Mouse (Mus musculus) megakaryocyte, embryonic 14.5 days (primary cell): Measurements from ENCODE around the gene Slc45a2. TPM values are rescaled to one million over a fixed set of nuclear protein-coding genes. Genes with fewer than 3 reads are reported as not detected.

Experiments
- H3K27me3 ChIP-seq: replicated peaks from 2 replicates; pipeline ENCODE3; 2012; ENCODE audit warnings: inconsistent platforms
- H3K36me3 ChIP-seq: replicated peaks from 2 replicates; pipeline ENCODE3; 2012; ENCODE audit warnings: low read length, inconsistent platforms, mixed read lengths
- H3K4me1 ChIP-seq: 2 replicates; pipeline ENCODE4 v1.6.1; 2012; ENCODE audit warnings: inconsistent platforms
- H3K4me3 ChIP-seq: replicated peaks from 2 replicates; pipeline ENCODE3; 2012; ENCODE audit warnings: moderate library complexity, mild to moderate bottlenecking, inconsistent platforms
- H3K9me3 ChIP-seq: 2 replicates; pipeline ENCODE4 v1.6.1; 2012; ENCODE audit warnings: inconsistent platforms
- FLI1 ChIP-seq: IDR thresholded peaks from 2 replicates; pipeline ENCODE4 v1.6.1; 2012; ENCODE audit warnings: low read length, inconsistent platforms, mixed read lengths
- GATA1 ChIP-seq: IDR thresholded peaks from 3 replicates; pipeline ENCODE4 v1.6.1; 2012; ENCODE audit warnings: mixed read lengths, low read length, inconsistent platforms, borderline replicate concordance
- polyA plus RNA-seq: library from polyadenylated mRNA; stranded (reverse); fragments of >175 nt; gene quantifications from 2 replicates; pipeline ENCODE4 v1.2.3, GENCODE M21; 2012; ENCODE audit warnings: low replicate concordance; ENCODE audit not compliant: insufficient read depth

Gene Slc45a2
- polyA plus RNA-seq, 1 experiment: not detected

DNA sequence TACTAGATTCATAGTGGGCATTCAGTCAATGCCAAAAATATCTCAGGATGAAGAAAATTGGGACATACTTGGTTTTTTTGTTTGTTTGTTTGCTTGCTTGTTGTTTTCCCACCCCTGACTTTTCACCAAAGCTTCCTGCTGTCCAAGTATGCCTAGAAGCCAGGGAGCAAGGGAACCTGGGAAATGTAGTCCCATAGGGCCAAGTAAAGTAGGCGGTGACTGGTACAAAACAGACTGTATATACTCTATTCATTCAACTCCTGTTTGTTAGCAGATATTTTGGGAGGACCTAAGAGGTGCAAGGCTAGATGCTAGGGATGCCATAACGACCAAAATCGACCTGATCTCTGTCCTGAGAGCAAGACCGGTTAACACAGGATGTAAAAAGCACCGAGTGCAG is 689 bp upstream of the Slc45a2 start:
- TF ChIP-seq FLI1 (no peak), GATA1 (no peak)
- Histone ChIP-seq H3K4me1 (peaks cover 23% of the 10 kb centered on the region), H3K4me3 (no peak overlapping the region), H3K9me3 (no peaks in the 10 kb centered on the region), H3K36me3 (peaks cover 7% of the 10 kb centered on the region), H3K27me3 (peaks cover 6% of the 10 kb centered on the region)

DNA sequence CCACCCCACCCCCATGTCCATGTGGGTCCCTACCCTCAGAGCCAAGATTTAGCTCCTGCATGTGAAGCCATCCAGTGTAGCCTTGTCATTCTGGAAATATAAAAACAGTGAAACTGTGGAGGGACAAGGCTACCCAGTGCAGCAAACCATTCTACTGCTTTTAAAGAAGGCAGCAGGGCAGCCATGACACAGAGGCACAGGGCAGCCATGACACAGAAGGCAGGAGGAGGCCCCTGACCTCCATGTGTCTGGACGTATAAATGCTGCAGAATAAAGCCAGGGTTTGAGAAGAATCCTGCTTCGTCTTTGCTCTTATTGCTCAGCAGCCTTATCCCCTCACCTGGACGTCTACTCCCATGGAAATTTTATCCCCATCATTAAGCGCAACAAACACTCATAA is 3.3 kb downstream of the Slc45a2 start:
- peaks cover 14% of the 10 kb centered on the region for H3K27me3 ChIP-seq
- no peaks in the 10 kb centered on the region for H3K9me3 ChIP-seq
- H3K4me3 ChIP-seq: no peak overlapping the region
- no peaks in the 10 kb centered on the region for H3K36me3 ChIP-seq
- peaks cover 3% of the 10 kb centered on the region; the same call in 1 of the 2 replicates for H3K4me1 ChIP-seq
- TF ChIP-seq GATA1: no peak
- TF ChIP-seq FLI1: no peak

DNA sequence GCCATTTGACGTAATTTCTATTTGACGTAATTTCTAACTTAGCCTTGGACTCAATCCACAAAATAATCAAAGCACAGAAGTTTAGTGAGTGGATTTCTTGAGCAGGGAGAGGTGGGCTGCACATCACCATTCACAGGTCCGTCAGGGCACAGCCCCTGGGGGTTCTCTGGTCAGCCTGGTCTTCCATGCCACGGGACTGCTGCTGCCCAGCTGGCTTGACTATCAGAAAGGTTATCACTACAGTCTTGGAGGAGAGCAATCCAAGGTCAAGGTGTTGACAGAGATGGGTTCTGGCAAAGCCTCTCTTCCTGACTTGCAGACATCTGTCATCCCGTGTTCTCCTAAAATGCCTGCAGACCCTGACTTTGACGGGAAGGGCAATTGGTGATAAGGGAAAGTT is 4.1 kb downstream of the Slc45a2 start:
- H3K27me3 ChIP-seq: peaks cover 14% of the 10 kb centered on the region
- H3K4me1 ChIP-seq: peaks cover 9% of the 10 kb centered on the region
- TF ChIP-seq GATA1 (no peak), FLI1 (no peak)
- H3K9me3 ChIP-seq: no peaks in the 10 kb centered on the region
- H3K4me3 ChIP-seq: no peak overlapping the region
- H3K36me3 ChIP-seq: no peaks in the 10 kb centered on the region

DNA sequence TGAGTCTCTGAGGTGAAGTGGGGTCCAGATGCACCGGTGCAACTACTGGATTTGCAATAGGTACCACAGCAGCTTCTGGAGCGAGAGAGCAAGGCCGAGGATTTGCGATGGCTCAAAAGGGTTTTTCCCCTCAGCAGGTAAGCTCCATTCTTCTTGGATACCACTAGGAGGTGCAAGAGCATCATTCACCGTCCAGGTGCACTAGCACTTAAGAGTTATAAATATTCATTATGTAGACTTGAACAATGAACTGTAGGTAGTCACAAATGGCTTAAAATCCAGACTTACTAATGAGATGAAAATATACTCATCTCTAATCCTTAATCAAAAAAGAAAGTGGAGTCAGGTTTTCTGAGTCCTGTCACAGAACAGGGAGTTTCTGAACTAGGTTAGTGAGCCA is 8.2 kb downstream of the Slc45a2 start:
- Histone ChIP-seq H3K36me3 (no peaks in the 10 kb centered on the region), H3K27me3 (peaks cover 20% of the 10 kb centered on the region), H3K4me3 (no peak overlapping the region), H3K9me3 (no peaks in the 10 kb centered on the region), H3K4me1 (peaks cover 7% of the 10 kb centered on the region)
- TF ChIP-seq FLI1 (no peak), GATA1 (no peak)

DNA sequence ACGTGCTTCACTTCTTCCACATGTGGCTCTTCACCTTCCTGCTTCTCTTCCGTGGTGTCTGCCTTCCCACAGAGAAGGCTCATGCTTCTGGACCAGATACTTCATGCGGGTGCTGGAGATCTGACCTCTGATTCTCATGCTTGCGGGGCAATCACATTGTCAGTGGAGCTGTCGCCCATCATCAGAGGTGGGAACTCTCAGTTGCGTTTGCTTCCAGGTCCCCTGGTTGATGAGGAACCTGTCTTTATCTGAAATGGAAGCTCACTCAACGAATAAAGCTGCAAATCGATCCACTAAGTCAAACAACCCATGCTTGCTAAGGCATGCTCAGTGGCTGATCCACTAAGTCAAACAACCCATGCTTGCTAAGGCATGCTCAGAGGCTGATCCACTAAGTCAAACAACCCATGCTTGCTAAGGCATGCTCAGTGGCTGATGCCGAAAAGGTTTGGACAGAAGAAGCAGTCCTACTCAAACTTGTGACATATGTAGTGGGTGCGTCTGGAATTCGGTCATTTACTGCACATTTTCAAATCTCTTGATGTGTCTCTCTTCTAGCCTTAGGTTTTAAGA is 10.5 kb downstream of the Slc45a2 start:
- no peak overlapping the region for H3K4me3 ChIP-seq
- H3K36me3 ChIP-seq: no peaks in the 10 kb centered on the region
- H3K9me3 ChIP-seq: no peaks in the 10 kb centered on the region
- H3K27me3 ChIP-seq: peaks cover 18% of the 10 kb centered on the region
- no peak for TF ChIP-seq GATA1
- no peak for TF ChIP-seq FLI1
- H3K4me1 ChIP-seq: peaks cover 7% of the 10 kb centered on the region

DNA sequence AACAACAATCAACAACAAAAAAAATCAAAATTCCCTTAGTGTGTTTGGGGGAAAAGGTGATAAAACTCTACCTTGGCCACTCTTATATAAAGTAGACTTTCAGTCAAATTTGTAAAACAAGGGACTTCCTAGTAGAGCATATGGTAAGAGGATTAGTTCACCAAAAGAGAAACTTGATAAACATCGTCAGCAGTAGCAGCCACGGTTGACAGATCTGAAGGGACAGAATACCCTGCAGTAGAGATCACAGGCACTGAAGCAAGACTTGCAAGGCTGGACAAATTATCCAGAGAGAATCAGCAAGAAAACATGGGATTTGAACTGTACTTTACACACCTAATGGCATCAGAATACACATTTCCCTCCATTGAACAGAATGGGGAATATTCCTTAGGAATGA is 14.4 kb downstream of the Slc45a2 start:
- peaks cover 5% of the 10 kb centered on the region; the same call in 1 of the 2 replicates for H3K4me1 ChIP-seq
- peaks cover 13% of the 10 kb centered on the region for H3K27me3 ChIP-seq
- H3K4me3 ChIP-seq: no peak overlapping the region
- H3K36me3 ChIP-seq: no peaks in the 10 kb centered on the region
- TF ChIP-seq GATA1 (no peak), FLI1 (no peak)
- H3K9me3 ChIP-seq: no peaks in the 10 kb centered on the region

DNA sequence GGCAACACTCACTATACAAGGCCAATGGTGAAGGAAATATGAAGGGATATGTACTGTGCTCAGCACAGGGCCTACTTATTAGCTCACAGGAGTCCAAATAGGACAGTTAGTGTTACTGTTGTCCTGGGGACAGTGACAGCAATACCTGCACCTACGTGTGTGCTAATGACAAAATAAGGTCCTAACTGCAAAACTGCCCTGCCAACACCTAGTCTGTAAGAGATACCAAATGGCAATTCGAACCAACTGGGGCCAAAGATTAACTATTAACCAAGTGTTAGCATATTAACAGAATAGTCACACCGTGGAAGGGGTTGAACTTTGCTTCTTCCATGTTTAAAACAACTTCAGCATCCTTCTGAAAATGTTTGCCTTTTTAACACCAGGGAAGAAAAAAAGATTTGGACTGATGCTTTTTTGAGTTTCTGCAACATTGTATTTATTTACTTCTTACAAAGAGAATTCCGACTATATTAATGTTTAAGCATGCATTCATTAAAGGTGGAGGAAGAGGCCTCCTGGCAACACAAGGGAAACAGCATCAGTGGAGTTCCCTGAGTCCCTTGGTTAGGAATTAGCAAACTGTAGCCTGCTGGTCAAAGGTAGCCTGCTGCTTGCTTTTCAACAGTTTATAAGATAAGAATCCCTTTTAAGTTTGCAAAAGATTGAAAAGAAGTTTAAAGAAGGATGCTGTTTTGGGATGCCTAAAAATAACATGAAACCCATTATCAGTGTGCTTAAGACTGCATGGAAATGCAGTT is 26.5 kb downstream of the Slc45a2 start:
- Histone ChIP-seq H3K4me3 (no peak overlapping the region), H3K9me3 (no peaks in the 10 kb centered on the region), H3K4me1 (no peaks in the 10 kb centered on the region), H3K36me3 (no peaks in the 10 kb centered on the region), H3K27me3 (peaks cover 26% of the 10 kb centered on the region)
- no peak for TF ChIP-seq GATA1
- TF ChIP-seq FLI1: no peak

DNA sequence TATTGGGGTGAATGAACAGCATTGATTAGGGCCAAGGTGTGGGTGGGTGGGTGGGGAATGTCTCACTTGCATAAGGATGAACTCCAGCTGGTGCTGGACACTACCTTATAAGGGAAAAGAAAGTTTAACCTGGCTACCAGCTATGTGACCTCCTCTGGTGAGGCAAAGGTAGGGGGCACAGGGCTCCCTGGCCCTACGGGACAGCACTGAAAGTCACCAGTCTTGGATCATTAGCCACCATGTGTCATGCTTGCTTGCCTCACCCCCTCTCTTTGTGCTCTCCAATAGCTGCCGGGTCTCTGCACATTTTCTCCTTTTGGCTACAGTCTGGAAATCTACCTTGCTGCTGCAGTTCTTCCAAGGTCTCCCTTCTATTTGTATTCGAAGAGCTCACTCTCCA is 29.7 kb downstream of the Slc45a2 start:
- no peaks in the 10 kb centered on the region for H3K9me3 ChIP-seq
- TF ChIP-seq FLI1 (no peak), GATA1 (no peak)

DNA sequence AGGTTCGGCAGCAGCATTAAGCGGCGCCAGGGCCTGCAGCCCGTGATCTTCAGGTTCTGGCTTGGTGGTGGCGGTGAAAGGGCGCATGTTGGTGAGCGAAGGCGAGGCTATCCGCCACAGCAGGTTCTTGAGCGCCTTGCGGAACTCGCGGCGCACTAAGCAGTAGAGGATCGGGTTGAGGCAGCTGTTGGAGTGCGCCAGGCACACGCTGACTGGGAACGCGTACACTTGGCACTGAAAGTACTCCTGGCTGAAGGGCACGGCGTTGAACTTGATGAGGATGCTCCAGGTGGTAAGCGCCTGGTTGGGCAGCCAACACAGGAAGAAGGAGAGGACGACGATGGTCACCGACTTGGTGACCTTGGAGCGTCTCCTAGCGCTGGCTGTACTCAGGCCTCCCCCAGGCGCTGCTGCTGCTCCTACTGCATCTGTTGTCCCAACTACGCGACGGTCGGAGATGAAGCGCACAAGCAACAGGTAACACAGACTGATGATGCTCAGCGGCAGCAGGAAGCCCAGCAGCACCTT is 35.5 kb downstream of the Slc45a2 start:
- Histone ChIP-seq H3K27me3 (peaks cover 62% of the 10 kb centered on the region), H3K4me1 (peaks cover 28% of the 10 kb centered on the region), H3K9me3 (no peaks in the 10 kb centered on the region), H3K4me3 (peak overlapping the region; percentile 88), H3K36me3 (no peaks in the 10 kb centered on the region)
- TF ChIP-seq GATA1 (no peak), FLI1 (no peak)

More for the DNA sequence above, 29.7 kb downstream of the Slc45a2 start:
- no peaks in the 10 kb centered on the region for H3K36me3 ChIP-seq
- no peaks in the 10 kb centered on the region for H3K4me1 ChIP-seq
- peaks cover 36% of the 10 kb centered on the region for H3K27me3 ChIP-seq
- H3K4me3 ChIP-seq: no peak overlapping the region
